Mouse (Mus musculus): ENCODE measurements around the gene 1700025F22Rik.
"Not testable (repeated sequence)": the region's sequence is repeated elsewhere in the genome, so short reads cannot be mapped to it uniquely, and the experiment has no call there.

1700025F22Rik gene

DNA sequence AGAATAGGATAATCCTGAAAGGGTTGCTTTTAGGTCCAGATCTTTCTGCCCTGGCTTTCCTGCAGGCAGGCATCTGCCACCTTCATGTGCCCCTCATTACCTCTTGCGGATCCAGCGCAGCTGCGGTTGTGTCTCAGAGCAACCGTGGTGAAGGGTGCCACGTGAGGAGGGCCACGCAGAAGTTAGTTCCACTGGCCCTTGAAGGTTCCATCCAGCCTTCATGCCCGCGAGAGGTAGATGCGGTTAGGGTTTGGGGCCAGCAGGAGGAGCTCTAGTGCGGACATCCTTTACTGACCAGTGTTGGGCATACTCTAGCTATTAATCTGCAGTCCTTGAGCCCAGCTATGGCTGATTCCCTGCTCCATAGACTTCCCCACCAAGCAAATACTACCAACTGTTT lies at the start of gene 1700025F22Rik:
1700025F22Rik (minus strand) TSS at position 149 of the 400 bp plus-strand sequence.
- no peak for DNase-seq (ENCODE audit: low spot score in 2 of 2)

- DNase-seq (ENCODE audit: low spot score in 2 of 2) = no peak
Measured at GRCm38 (mm10) chr19:11196546-11196945, 31.4 kb upstream of the 1700025F22Rik start, which contains the start of gene Ms4a13. Ms4a13 (minus strand) TSS chr19:11196737.

- no peak for DNase-seq (ENCODE audit: low spot score in 2 of 2)
Measured at GRCm38 (mm10) chr19:11192552-11192951, 27.4 kb upstream of the 1700025F22Rik start.

DNA sequence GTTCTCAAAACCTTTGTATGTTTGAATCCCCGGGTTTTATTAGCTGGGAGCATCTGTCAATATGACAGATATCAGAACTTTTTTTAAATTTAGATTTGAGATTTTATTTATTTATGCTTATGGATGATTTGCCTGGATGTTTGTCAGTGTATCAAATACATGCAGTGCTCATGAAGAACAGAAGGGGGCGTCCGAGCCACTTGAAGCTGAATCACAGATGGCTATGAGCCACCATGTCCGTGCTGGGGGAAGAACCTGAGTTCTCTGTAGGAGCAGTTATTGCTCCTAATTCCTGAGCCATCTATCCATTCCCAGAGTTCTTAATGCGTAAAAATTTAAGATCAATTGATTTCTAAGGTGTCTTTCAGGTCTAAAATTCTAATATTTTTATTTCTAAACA lies 19.0 kb upstream of the 1700025F22Rik start:
- peak in 1 of 2 experiments; percentile 14 for DNase-seq (ENCODE audit: low spot score in 2 of 2)

GRCm38 (mm10) chr19:11177464-11177863 lies 12.3 kb upstream of the 1700025F22Rik start:
- no peak for DNase-seq (ENCODE audit: low spot score in 2 of 2)

- DNase-seq (ENCODE audit: low spot score in 2 of 2) = not testable (repeated sequence)
Measured at GRCm38 (mm10) chr19:11157890-11158289, 7.2 kb downstream of the 1700025F22Rik start.

GRCm38 (mm10) chr19:11135336-11135735 lies 29.8 kb downstream of the 1700025F22Rik start:
- no peak for DNase-seq (ENCODE audit: low spot score in 2 of 2)

DNA sequence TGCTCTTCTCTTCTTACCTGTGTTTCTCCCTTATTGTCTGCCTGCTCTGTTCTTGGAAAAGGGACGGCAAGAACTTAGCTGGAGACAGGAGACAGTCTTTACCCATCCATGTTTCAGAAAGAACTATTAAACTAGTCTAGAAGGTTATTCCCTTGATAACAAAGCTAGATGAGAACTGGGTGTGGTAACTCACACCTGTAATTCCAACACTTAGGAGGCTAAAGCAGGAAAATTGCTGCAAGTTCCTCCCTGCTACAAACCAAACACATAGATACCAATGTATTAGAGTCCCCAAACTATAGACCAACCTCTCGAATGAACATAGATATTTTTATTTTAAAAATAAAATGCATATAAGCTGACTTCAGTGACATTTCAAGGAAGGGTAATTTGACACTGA lies 30.3 kb downstream of the 1700025F22Rik start:
- no peak for DNase-seq (ENCODE audit: low spot score in 2 of 2)

- DNase-seq (ENCODE audit: low spot score in 2 of 2) = not testable (repeated sequence)
Measured at GRCm38 (mm10) chr19:11130776-11131175, 34.3 kb downstream of the 1700025F22Rik start, which contains the start of gene 1700017D01Rik. 1700017D01Rik (minus strand) TSS chr19:11130876.

GRCm38 (mm10) chr19:11129702-11130101 lies 35.4 kb downstream of the 1700025F22Rik start:
- DNase-seq (ENCODE audit: low spot score in 2 of 2) = no peak

- peak in 1 of 2 experiments; percentile 2 for DNase-seq (ENCODE audit: low spot score in 2 of 2)
Measured at GRCm38 (mm10) chr19:11121016-11121420, 44.1 kb downstream of the 1700025F22Rik start.

- peak in 1 of 2 experiments; percentile 6 for DNase-seq (ENCODE audit: low spot score in 2 of 2)
Measured at GRCm38 (mm10) chr19:11119338-11119737, 45.8 kb downstream of the 1700025F22Rik start.

DNA sequence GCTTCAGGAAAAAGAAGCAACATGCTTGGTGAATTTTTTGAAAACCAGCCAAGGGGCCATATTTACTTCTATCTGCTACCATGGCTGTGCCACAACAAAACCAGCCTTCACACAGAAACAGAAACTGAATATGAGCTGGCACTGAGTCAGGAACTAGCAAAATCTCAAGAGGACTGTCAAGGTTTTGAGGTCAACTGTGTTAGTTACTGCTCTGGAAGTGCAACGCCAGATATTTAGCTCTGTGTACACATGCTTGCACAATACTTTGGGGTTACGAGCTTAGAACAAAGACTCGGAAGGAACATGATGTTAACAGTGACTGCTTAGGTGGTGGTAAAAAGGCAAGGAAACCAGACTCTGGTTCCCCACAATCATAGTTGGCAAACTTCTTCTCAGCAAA lies 57.4 kb downstream of the 1700025F22Rik start:
- no peak for DNase-seq (ENCODE audit: low spot score in 2 of 2)

DNA sequence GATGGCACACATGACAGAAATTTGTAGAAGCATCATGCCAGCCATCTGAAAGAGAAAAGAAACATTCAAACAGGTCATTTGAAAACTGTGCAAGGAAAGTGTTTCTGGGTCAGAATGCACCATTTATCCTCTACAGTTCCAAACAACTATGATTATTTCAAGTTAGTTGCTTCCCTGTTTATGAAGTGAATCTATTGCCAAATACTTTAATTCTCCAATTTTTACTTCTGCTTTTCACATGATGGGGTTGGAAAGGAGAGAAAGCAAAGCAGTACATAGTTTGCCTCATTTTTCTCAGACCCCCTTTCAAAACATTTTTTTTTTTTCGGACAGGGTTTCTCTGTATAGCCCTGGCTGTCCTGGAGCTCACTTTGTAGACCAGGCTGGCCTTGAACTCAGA lies 63.2 kb downstream of the 1700025F22Rik start:
- no peak for DNase-seq (ENCODE audit: low spot score in 2 of 2)

DNA sequence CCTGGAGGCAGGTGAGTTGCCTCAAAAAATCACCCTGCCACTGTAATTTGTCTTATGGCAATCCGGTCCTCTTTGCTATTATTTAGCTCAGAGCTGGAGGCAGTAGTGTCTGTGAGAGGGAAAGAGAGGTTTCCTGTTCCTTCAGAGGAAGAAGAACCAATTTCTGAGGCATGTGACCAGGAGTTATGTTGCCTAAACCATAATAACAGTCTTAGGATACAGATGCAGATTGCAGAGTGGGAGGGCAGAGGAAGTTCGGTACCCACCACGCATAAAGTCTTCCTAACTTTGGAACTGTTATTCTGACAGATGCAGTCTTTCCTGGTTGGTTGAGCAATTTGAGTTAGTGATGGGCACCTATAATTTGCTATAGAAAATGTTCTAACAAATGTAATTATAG lies 66.7 kb downstream of the 1700025F22Rik start:
- no peak for DNase-seq (ENCODE audit: low spot score in 2 of 2)

GRCm38 (mm10) chr19:11092131-11092530 lies 73.0 kb downstream of the 1700025F22Rik start:
- DNase-seq (ENCODE audit: low spot score in 2 of 2) = not testable (repeated sequence)

Measured in left cerebral cortex, adult 9 months (tissue).